Mouse (Mus musculus) MEL (cell line): Measurements from ENCODE around the gene Nav1. TPM values are rescaled to one million over a fixed set of nuclear protein-coding genes. Genes with fewer than 3 reads are reported as not detected.

Source experiments
- DNase-seq: peaks from one replicate; pipeline ENCODE4 v3.0.0; 2011; ENCODE audit warnings: low read depth, low spot score
- H3K27ac ChIP-seq: 2 replicates; pipeline ENCODE4 v1.5.1; 2012; ENCODE audit warnings: low read depth, mild to moderate bottlenecking, control low read depth, low read length, moderate library complexity; ENCODE audit not compliant: control insufficient read depth
- H3K27me3 ChIP-seq, 2 experiments: fragments of 150-350 bp in 1 of 2; sonication (generic) in 1 of 2; 2 replicates each; pipeline ENCODE4 v1.6.1; 2012; ENCODE audit warnings: low read length in 2 of 2, mild to moderate bottlenecking in 2 of 2, improper control_type of control experiment in 1 of 2, moderate library complexity in 1 of 2; ENCODE audit not compliant: insufficient read depth in 2 of 2, control insufficient read depth in 1 of 2
- H3K36me3 ChIP-seq, 2 experiments: 2 replicates each; pipeline ENCODE4 v1.6.1; 2012 to 2014; ENCODE audit warnings: low read length in 2 of 2, improper control_type of control experiment in 1 of 2, inconsistent platforms in 1 of 2, mild to moderate bottlenecking in 1 of 2; ENCODE audit not compliant: insufficient read depth in 2 of 2, control insufficient read depth in 1 of 2
- H3K4me1 ChIP-seq, 2 experiments: fragments of 150-350 bp in 1 of 2; sonication (generic) in 1 of 2; 2 replicates each; pipeline ENCODE4 v1.6.1; 2012; ENCODE audit warnings: low read length in 2 of 2, improper control_type of control experiment in 1 of 2, mild to moderate bottlenecking in 1 of 2; ENCODE audit not compliant: insufficient read depth in 2 of 2, control insufficient read depth in 1 of 2
- H3K4me3 ChIP-seq, 2 experiments: fragments of 150-350 bp in 1 of 2; sonication (generic) in 1 of 2; 2 replicates each; pipeline ENCODE4 v1.5.1; 2012; ENCODE audit warnings: low read depth in 2 of 2, low read length in 2 of 2, mild to moderate bottlenecking in 2 of 2, moderate library complexity in 2 of 2, control low read depth in 1 of 2, improper control_type of control experiment in 1 of 2; ENCODE audit not compliant: control insufficient read depth in 1 of 2, insufficient read depth in 1 of 2
- H3K79me2 ChIP-seq: 2 replicates; pipeline ENCODE4 v1.6.1; 2012; ENCODE audit warnings: mild to moderate bottlenecking, low read length, moderate library complexity; ENCODE audit not compliant: control insufficient read depth, poor library complexity, insufficient read depth
- H3K9ac ChIP-seq: 2 replicates; pipeline ENCODE4 v1.6.1; 2012; ENCODE audit warnings: low read depth, mild to moderate bottlenecking, control low read depth, low read length, moderate library complexity; ENCODE audit not compliant: control insufficient read depth, poor library complexity, severe bottlenecking
- H3K9me3 ChIP-seq: fragments of 150-350 bp; sonication (generic); replicated peaks from 2 replicates; pipeline ENCODE4 v1.6.1; 2012; ENCODE audit warnings: mild to moderate bottlenecking, low read length, improper control_type of control experiment, moderate library complexity; ENCODE audit not compliant: insufficient read depth
- EP300 ChIP-seq, 2 experiments: IDR thresholded peaks; 2 replicates each; pipeline ENCODE4 v1.6.1; 2011; ENCODE audit warnings: improper control_type of control experiment in 2 of 2, low read length in 2 of 2, low read depth in 1 of 2, mild to moderate bottlenecking in 1 of 2
- ETS1 ChIP-seq: IDR thresholded peaks from 2 replicates; pipeline ENCODE4 v1.6.1; 2012; ENCODE audit warnings: low read depth, mild to moderate bottlenecking, inconsistent platforms, low read length, improper control_type of control experiment, moderate library complexity
- HCFC1 ChIP-seq: IDR thresholded peaks from 2 replicates; pipeline ENCODE4 v1.6.1; 2012; ENCODE audit warnings: low read depth, mild to moderate bottlenecking, inconsistent platforms, low read length, improper control_type of control experiment, moderate library complexity
- KAT2A ChIP-seq: conservative IDR thresholded peaks from 2 replicates; pipeline ENCODE4 v1.6.1; 2012; ENCODE audit warnings: low read depth, low read length, improper control_type of control experiment, inconsistent platforms
- MAFK ChIP-seq: IDR thresholded peaks from 2 replicates; pipeline ENCODE4 v1.6.1; 2011; ENCODE audit warnings: low read depth, mild to moderate bottlenecking, low read length, improper control_type of control experiment, borderline replicate concordance
- MAX ChIP-seq: IDR thresholded peaks from 2 replicates; pipeline ENCODE4 v1.6.1; 2011; ENCODE audit warnings: low read length, improper control_type of control experiment
- MYB ChIP-seq: IDR thresholded peaks from 2 replicates; pipeline ENCODE4 v1.6.1; 2011; ENCODE audit warnings: mild to moderate bottlenecking, low read depth, low read length, improper control_type of control experiment
- MYC ChIP-seq: IDR thresholded peaks from 2 replicates; pipeline ENCODE4 v1.6.1; 2011; ENCODE audit warnings: low read depth, mild to moderate bottlenecking, low read length, improper control_type of control experiment, moderate library complexity
- NELFE ChIP-seq: IDR thresholded peaks from 2 replicates; pipeline ENCODE4 v1.6.1; 2011; ENCODE audit warnings: low read depth, low read length, improper control_type of control experiment
- POLR2A ChIP-seq, 2 experiments: IDR thresholded peaks; 2 replicates each; pipeline ENCODE4 v1.6.1; 2011 to 2012; ENCODE audit warnings: low read length in 2 of 2, mild to moderate bottlenecking in 2 of 2, control low read depth in 1 of 2, improper control_type of control experiment in 1 of 2, low read depth in 1 of 2, moderate library complexity in 1 of 2; ENCODE audit not compliant: control insufficient read depth in 1 of 2, insufficient read depth in 1 of 2, poor library complexity in 1 of 2
- POLR2AphosphoS2 ChIP-seq: IDR thresholded peaks from 2 replicates; pipeline ENCODE4 v1.6.1; 2011; ENCODE audit warnings: low read length, improper control_type of control experiment
- POLR2AphosphoS5 ChIP-seq: IDR thresholded peaks from 2 replicates; pipeline ENCODE4 v1.6.1; 2012; ENCODE audit warnings: low read depth, borderline replicate concordance, mild to moderate bottlenecking, inconsistent platforms, low read length, moderate library complexity, mixed read lengths
- RAD21 ChIP-seq: IDR thresholded peaks from 2 replicates; pipeline ENCODE4 v1.6.1; 2011; ENCODE audit warnings: mild to moderate bottlenecking, low read depth, low read length, improper control_type of control experiment
- TAL1 ChIP-seq: IDR thresholded peaks from 2 replicates; pipeline ENCODE4 v1.6.1; 2012; ENCODE audit warnings: mild to moderate bottlenecking, inconsistent platforms, low read length, moderate library complexity, mixed read lengths
- UBTF ChIP-seq: IDR thresholded peaks from 2 replicates; pipeline ENCODE4 v1.6.1; 2012; ENCODE audit warnings: low read depth, mild to moderate bottlenecking, inconsistent platforms, low read length, improper control_type of control experiment, moderate library complexity, borderline replicate concordance; ENCODE audit not compliant: insufficient read depth
- USF2 ChIP-seq, 2 experiments: IDR thresholded peaks; 2 replicates each; pipeline ENCODE4 v1.6.1; 2011 to 2012; ENCODE audit warnings: improper control_type of control experiment in 2 of 2, low read length in 2 of 2, borderline replicate concordance in 1 of 2, inconsistent platforms in 1 of 2, low read depth in 1 of 2, mild to moderate bottlenecking in 1 of 2; ENCODE audit not compliant: insufficient read depth in 1 of 2
- ZC3H11A ChIP-seq: IDR thresholded peaks from 2 replicates; pipeline ENCODE4 v1.6.1; 2012; ENCODE audit warnings: low read depth, mild to moderate bottlenecking, inconsistent platforms, low read length, improper control_type of control experiment
- ZMIZ1 ChIP-seq: IDR thresholded peaks from 2 replicates; pipeline ENCODE4 v1.6.1; 2012; ENCODE audit warnings: low read depth, mild to moderate bottlenecking, inconsistent platforms, low read length, improper control_type of control experiment, moderate library complexity
- polyA plus RNA-seq, 2 experiments: library from polyadenylated mRNA; stranded (reverse) in 1 of 2; unstranded in 1 of 2; fragments of >175 nt in 1 of 2; fragments of >200 nt in 1 of 2; gene quantifications; 2 replicates each; pipeline versions ENCODE4 v1.2.1 to v1.2.4; 2012; ENCODE audit warnings: low replicate concordance in 2 of 2, low read depth in 1 of 2; ENCODE audit not compliant: insufficient read length in 2 of 2, insufficient read depth in 1 of 2, missing spikeins in 1 of 2
- total RNA-seq: library from RNA; depleted of rRNA; stranded (reverse); fragments of 300-350 nt; gene quantifications from 2 replicates; pipeline ENCODE4 v1.2.3, GENCODE M21; 2012

Nav1 gene
- total and polyA plus RNA-seq, 3 experiments = 0.89 to 9.6 TPM; not detected in 1

DNA sequence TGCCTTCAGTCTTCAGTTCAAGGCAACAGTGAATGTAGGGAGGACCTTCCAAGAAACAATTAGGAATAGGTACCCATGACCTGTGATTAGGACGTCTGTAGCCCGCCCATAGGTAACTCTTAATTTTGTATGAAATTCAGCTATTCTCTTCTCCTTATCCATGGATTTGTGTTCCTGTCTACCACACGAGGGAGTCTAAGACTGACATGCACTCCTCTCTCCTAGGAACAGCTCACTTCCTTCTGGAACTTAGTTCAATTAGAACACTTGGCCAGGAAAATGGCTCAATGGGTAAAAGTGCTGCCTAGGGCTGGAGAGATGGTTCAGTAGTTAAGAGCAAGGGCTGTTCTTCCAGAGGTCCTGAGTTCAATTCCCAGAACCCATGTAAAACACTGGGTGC is 126.3 kb downstream of the Nav1 start:
- TF ChIP-seq KAT2A (no peak), ZMIZ1 (no peak)
- Histone ChIP-seq H3K79me2 (no peaks in the 10 kb centered on the region), H3K27ac (no peak overlapping the region), H3K27me3 (no peaks in the 10 kb centered on the region), H3K4me1 (no peaks in the 10 kb centered on the region), H3K36me3 (no peaks in the 10 kb centered on the region), H3K9me3 (no peaks in the 10 kb centered on the region), H3K9ac (no peak overlapping the region), H3K4me3 (no peak overlapping the region)
- no peak for DNase-seq

DNA sequence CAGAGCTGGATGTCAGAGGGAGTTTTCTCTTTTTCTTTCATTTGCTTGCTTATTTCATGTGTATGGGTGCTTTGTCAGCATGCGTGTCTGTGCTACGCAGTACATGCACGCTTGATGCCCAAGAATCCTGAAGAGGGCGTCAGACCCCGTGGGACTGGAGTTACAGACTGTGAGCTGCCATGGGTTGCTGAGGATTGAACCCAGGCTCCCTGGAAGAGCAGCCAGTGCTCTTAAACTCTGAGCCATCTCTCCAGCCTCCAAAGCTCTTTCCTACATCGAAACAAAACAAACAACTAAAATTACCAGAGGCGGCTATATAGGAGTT is 131.6 kb downstream of the Nav1 start:
- H3K9me3 ChIP-seq = no peaks in the 10 kb centered on the region
- DNase-seq = no peak
- no peaks in the 10 kb centered on the region for H3K36me3 ChIP-seq
- no peak overlapping the region for H3K9ac ChIP-seq
- no peak overlapping the region for H3K4me3 ChIP-seq
- H3K79me2 ChIP-seq = no peaks in the 10 kb centered on the region
- H3K4me1 ChIP-seq = no peaks in the 10 kb centered on the region
- no peak for TF ChIP-seq EP300 (IDR thresholded peaks at IDR 0.05; ENCODE audit: low read depth in 1 of 2, low read length in 2 of 2)
- TF ChIP-seq NELFE = no peak
- TF ChIP-seq HCFC1 = no peak
- no peak for TF ChIP-seq POLR2AphosphoS2
- TF ChIP-seq MAX = no peak
- TF ChIP-seq MYB = no peak
- TF ChIP-seq USF2 (IDR thresholded peaks at IDR 0.05; ENCODE audit: borderline replicate concordance in 1 of 2, insufficient read depth in 1 of 2, low read depth in 1 of 2, low read length in 2 of 2) = no peak
- TF ChIP-seq ETS1 = no peak
- no peak for TF ChIP-seq MAFK
- no peak for TF ChIP-seq POLR2A (IDR thresholded peaks at IDR 0.05; ENCODE audit: control insufficient read depth in 1 of 2, insufficient read depth in 1 of 2, low read depth in 1 of 2, low read length in 2 of 2, poor library complexity in 1 of 2)
- TF ChIP-seq ZC3H11A = no peak
- TF ChIP-seq MYC = no peak
- TF ChIP-seq RAD21 = no peak
- TF ChIP-seq TAL1 = no peak
- no peak for TF ChIP-seq POLR2AphosphoS5
- TF ChIP-seq ZMIZ1 = no peak
- TF ChIP-seq UBTF = no peak
- no peak for TF ChIP-seq KAT2A
- H3K27me3 ChIP-seq = no peaks in the 10 kb centered on the region
- H3K27ac ChIP-seq = no peak overlapping the region
